Mouse (Mus musculus) cerebellum, adult 2 months (tissue): ENCODE data around the gene Gkap1.

ENCODE experiments used
- CTCF ChIP-seq: fragments of 200-500 bp; IDR thresholded peaks from 2 replicates; pipeline ENCODE4 v1.5.1; 2011; ENCODE audit warnings: low read depth, mild to moderate bottlenecking, control low read depth, low read length, moderate library complexity, borderline replicate concordance; ENCODE audit not compliant: insufficient read depth
- POLR2A ChIP-seq: fragments of 200-500 bp; IDR thresholded peaks from 2 replicates; pipeline ENCODE4 v1.6.1; 2011; ENCODE audit warnings: low read length, control low read depth, borderline replicate concordance; ENCODE audit not compliant: insufficient read depth

DNA sequence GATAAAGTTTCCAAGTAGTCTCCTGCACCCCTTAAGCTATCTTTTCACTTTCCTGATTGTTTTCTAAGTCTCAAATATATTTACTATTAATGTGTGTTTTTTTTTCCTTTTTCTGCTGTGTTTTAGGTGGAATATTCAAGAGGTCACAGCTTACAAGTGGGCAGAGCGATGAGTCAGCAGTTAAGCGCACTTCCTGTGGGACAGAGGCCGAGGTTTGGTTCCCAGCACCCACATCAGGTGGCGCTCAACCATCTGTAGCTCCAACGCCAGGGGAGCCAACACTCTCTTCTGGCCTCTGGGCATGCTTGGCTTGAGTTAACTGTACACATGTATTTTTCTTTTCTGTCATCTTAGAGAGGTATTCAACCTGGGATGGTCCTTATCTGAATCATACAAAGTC is 32.0 kb upstream of the Gkap1 start:
- TF ChIP-seq CTCF = no peak
- no peak for TF ChIP-seq POLR2A
